Mouse (Mus musculus) embryonic facial prominence, embryonic 11.5 days (tissue): ENCODE measurements around the gene Sf3a3. TPM values are rescaled to one million over a fixed set of nuclear protein-coding genes. Genes with fewer than 3 reads are reported as not detected.

Experiments used
- ATAC-seq: fragments of 200-750 bp; cut with Nextera tagmentation; replicated peaks from 2 replicates; pipeline ENCODE4 v1.8.0; 2017; ENCODE audit warnings: low read depth; ENCODE audit not compliant: insufficient number of reproducible peaks, low FRiP score, low TSS enrichment
- DNase-seq: peaks from one replicate; pipeline ENCODE4 v3.0.0-alpha.2; 2015; ENCODE audit warnings: low spot score
- H3K27ac ChIP-seq: fragments of 300-500 bp; sonication (generic); replicated peaks from 2 replicates; pipeline ENCODE4 v1.5.1; 2014; ENCODE audit warnings: mild to moderate bottlenecking, low read depth, low read length, control low read depth
- H3K27me3 ChIP-seq: fragments of 300-500 bp; sonication (generic); 2 replicates; pipeline ENCODE4 v1.6.1; 2014; ENCODE audit warnings: mild to moderate bottlenecking, low read length, moderate library complexity, mixed read lengths; ENCODE audit not compliant: control insufficient read depth, insufficient read depth
- H3K36me3 ChIP-seq: fragments of 300-500 bp; sonication (generic); replicated peaks from 2 replicates; pipeline ENCODE4 v1.6.1; 2014; ENCODE audit warnings: low read depth, mild to moderate bottlenecking, low read length, moderate library complexity, mixed read lengths; ENCODE audit not compliant: control insufficient read depth, insufficient read depth
- H3K4me1 ChIP-seq: fragments of 300-500 bp; sonication (generic); 2 replicates; pipeline ENCODE4 v1.6.1; 2014; ENCODE audit warnings: low read length, mixed read lengths; ENCODE audit not compliant: control insufficient read depth, insufficient read depth
- H3K4me2 ChIP-seq: fragments of 300-500 bp; sonication (generic); 2 replicates; pipeline ENCODE4 v1.6.1; 2014; ENCODE audit warnings: low read depth, mild to moderate bottlenecking, control low read depth, low read length, moderate library complexity
- H3K4me3 ChIP-seq: fragments of 300-500 bp; sonication (generic); 2 replicates; pipeline ENCODE4 v1.5.1; 2014; ENCODE audit warnings: low read depth, low read length, control low read depth
- H3K9ac ChIP-seq: fragments of 300-500 bp; sonication (generic); replicated peaks from 2 replicates; pipeline ENCODE4 v1.6.1; 2014; ENCODE audit warnings: mild to moderate bottlenecking, control low read depth, low read length
- H3K9me3 ChIP-seq: fragments of 300-500 bp; sonication (generic); replicated peaks from 2 replicates; pipeline ENCODE4 v1.6.1; 2016; ENCODE audit warnings: mild to moderate bottlenecking, low read length, inconsistent platforms, mixed read lengths; ENCODE audit not compliant: control insufficient read depth
- WGBS: fragments of 180-500 bp; shearing (Covaris S2); extraction: QIAGEN DNeasy Blood & Tissue Kit; methylation state at CpG from one replicate; pipeline ENCODE4 v1.1.7; 2014; 5-methylcytosine and 5-hydroxymethylcytosine counted together
- polyA plus RNA-seq: library from polyadenylated mRNA; unstranded; fragments of >200 nt; fragmentation: Nextera tagmentation; extraction: Ambion mirVana; gene quantifications from 2 replicates; pipeline ENCODE4 v1.2.1, GENCODE M21; 2014

Gene Sf3a3
- polyA plus RNA-seq = 236 and 240 TPM in 2 replicates

GRCm38 (mm10) chr4:124714545-124715481 is at the start of gene Sf3a3:
TSS of gene Sf3a3 (plus strand) at chr4:124714776.
- no peaks in the 10 kb centered on the region for H3K9me3 ChIP-seq
- no peaks in the 10 kb centered on the region for H3K27me3 ChIP-seq
- H3K4me3 ChIP-seq = peak within 1 kb of the TSS; percentile 96
- no peaks in the 10 kb centered on the region; the same call in 1 of the 2 replicates for H3K4me1 ChIP-seq
- H3K9ac ChIP-seq = peak within 1 kb of the TSS; percentile 93
- under 1% methylated on average over 57 of the region's 57 CpGs for WGBS
- H3K27ac ChIP-seq = no peak within 1 kb of the TSS; the same call in 1 of the 2 replicates
- peak; percentile 97 for DNase-seq
- peak within 1 kb of the TSS; percentile 87 for H3K4me2 ChIP-seq
- ATAC-seq = peak; percentile 85
- H3K36me3 ChIP-seq = peaks cover 8% of the 10 kb centered on the region

- Histone ChIP-seq H3K4me1 (peaks cover 2% of the 10 kb centered on the region; the same call in 1 of the 2 replicates), H3K9me3 (no peaks in the 10 kb centered on the region), H3K36me3 (no peaks in the 10 kb centered on the region), H3K4me3 (no peak overlapping the region), H3K27ac (no peak overlapping the region), H3K27me3 (peaks cover 6% of the 10 kb centered on the region), H3K4me2 (no peak overlapping the region), H3K9ac (no peak overlapping the region)
- ATAC-seq = no peak
- WGBS = 29% methylated on average over 14 of the region's 14 CpGs
- no peak for DNase-seq
These were observed 47.0 kb upstream of the Sf3a3 start for GRCm38 (mm10) chr4:124667476-124668033.

GRCm38 (mm10) chr4:124668078-124668477 is 46.5 kb upstream of the Sf3a3 start:
- no peaks in the 10 kb centered on the region for H3K9me3 ChIP-seq
- DNase-seq = peak; percentile 42

GRCm38 (mm10) chr4:124670232-124670631 is 44.3 kb upstream of the Sf3a3 start:
- Histone ChIP-seq H3K9me3 (no peaks in the 10 kb centered on the region), H3K4me2 (no peak overlapping the region), H3K36me3 (no peaks in the 10 kb centered on the region), H3K9ac (no peak overlapping the region), H3K27me3 (peaks cover 8% of the 10 kb centered on the region), H3K4me3 (no peak overlapping the region), H3K27ac (no peak overlapping the region), H3K4me1 (peaks cover 2% of the 10 kb centered on the region; the same call in 1 of the 2 replicates)
- 71% methylated on average over 8 of the region's 8 CpGs for WGBS
- ATAC-seq (no peak), DNase-seq (no peak)

More at GRCm38 (mm10) chr4:124668078-124668477, 46.5 kb upstream of the Sf3a3 start:
- H3K27ac ChIP-seq = no peak overlapping the region
- H3K4me2 ChIP-seq = no peak overlapping the region
- no peaks in the 10 kb centered on the region for H3K36me3 ChIP-seq
- peaks cover 2% of the 10 kb centered on the region; the same call in 1 of the 2 replicates for H3K4me1 ChIP-seq
- peaks cover 8% of the 10 kb centered on the region for H3K27me3 ChIP-seq
- ATAC-seq = peak; percentile 60
- WGBS = 20% methylated on average over 8 of the region's 8 CpGs
- H3K4me3 ChIP-seq = no peak overlapping the region
- no peak overlapping the region for H3K9ac ChIP-seq

- H3K9me3 ChIP-seq = no peaks in the 10 kb centered on the region
- no peak for DNase-seq
- H3K4me1 ChIP-seq = peaks cover 2% of the 10 kb centered on the region; the same call in 1 of the 2 replicates
- no peaks in the 10 kb centered on the region for H3K36me3 ChIP-seq
- peaks cover 8% of the 10 kb centered on the region for H3K27me3 ChIP-seq
- no peak overlapping the region for H3K9ac ChIP-seq
- H3K4me3 ChIP-seq = no peak overlapping the region
- H3K27ac ChIP-seq = no peak overlapping the region
- no peak for ATAC-seq
- H3K4me2 ChIP-seq = no peak overlapping the region
- 30% methylated on average over 7 of the region's 7 CpGs for WGBS
These were observed 43.0 kb upstream of the Sf3a3 start for GRCm38 (mm10) chr4:124671583-124671982.

- H3K4me2 ChIP-seq = peak overlapping the region; percentile 48
- no peaks in the 10 kb centered on the region for H3K9me3 ChIP-seq
- DNase-seq = peak; percentile 35
- peaks cover 2% of the 10 kb centered on the region; the same call in 1 of the 2 replicates for H3K4me1 ChIP-seq
- no peaks in the 10 kb centered on the region for H3K36me3 ChIP-seq
- peaks cover 8% of the 10 kb centered on the region for H3K27me3 ChIP-seq
- 3% methylated on average over 24 of the region's 31 CpGs for WGBS
- peak overlapping the region; percentile 24 for H3K4me3 ChIP-seq
- H3K27ac ChIP-seq = no peak overlapping the region
- 0 out of 2 replicates have a peak, but pooled peaks have one; percentile 15 for ATAC-seq
- H3K9ac ChIP-seq = 0 out of 2 replicates have a peak overlapping the region, but pooled peaks have one; percentile 19
These were observed 41.9 kb upstream of the Sf3a3 start for GRCm38 (mm10) chr4:124672347-124673320.

- H3K4me1 ChIP-seq = peaks cover 2% of the 10 kb centered on the region; the same call in 1 of the 2 replicates
- H3K9ac ChIP-seq = no peak overlapping the region; the same call in 1 of the 2 replicates
- H3K27me3 ChIP-seq = peaks cover 8% of the 10 kb centered on the region
- ATAC-seq (peak; percentile 27; the same call in 1 of the 2 replicates), DNase-seq (no peak)
- H3K9me3 ChIP-seq = no peaks in the 10 kb centered on the region
- WGBS = 52% methylated on average over 17 of the region's 17 CpGs
- no peak overlapping the region for H3K27ac ChIP-seq
- H3K4me2 ChIP-seq = no peak overlapping the region
- no peak overlapping the region for H3K4me3 ChIP-seq
- H3K36me3 ChIP-seq = no peaks in the 10 kb centered on the region; the same call in 1 of the 2 replicates
These were observed 40.1 kb upstream of the Sf3a3 start for GRCm38 (mm10) chr4:124674334-124675032.
